In the genomic region with DNA sequence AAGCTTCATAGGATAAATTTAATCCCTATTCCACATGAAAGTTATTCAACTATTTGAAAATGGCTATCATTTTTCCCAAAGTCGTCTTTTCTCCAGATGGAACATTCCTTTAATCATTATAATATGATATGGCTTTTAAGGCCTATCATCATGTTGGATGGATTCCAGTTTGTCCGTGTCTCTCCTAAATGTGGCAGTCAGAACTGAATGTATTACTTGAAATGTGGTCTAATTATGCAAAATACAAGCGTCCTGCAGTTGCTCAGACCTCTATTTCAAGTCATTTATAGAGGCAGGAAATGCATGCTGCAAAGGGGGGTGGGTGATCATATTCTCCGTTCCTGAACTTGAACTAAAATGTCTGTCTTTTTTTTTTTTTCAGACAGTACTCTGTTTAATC, we compare ENCODE assay signal across 22 mouse cellular contexts.
DNase-seq lines count a peak whose midpoint lies in the region; ATAC-seq and TF ChIP-seq lines count a peak whose summit lies in the region.
"Had no signal": no experiment of that assay in that cellular context is flagged by ENCODE, and none has a peak within 500 bp of the region (broad histone marks: within the 10 kb centered on the region; RNA-seq: fewer than 3 reads in every experiment).

No protein-coding gene starts in this region.

- no peak for ATAC-seq in embryonic facial prominence, embryonic 14.5 days (ENCODE audit: low read depth)
- no peak for ATAC-seq in forebrain, embryonic 14.5 days
- ATAC-seq in forebrain, embryonic 16.5 days, result no peak
- ATAC-seq: activated CD4-positive, CD25-positive, alpha-beta regulatory T cell, adult 4 months; CD4-positive, CD25-positive, alpha-beta regulatory T cell, adult 4 months; Patski had no signal

- H3K4me3 ChIP-seq in embryonic facial prominence, embryonic 14.5 days (ENCODE audit: low read depth, low read length), result no peak overlapping the region
- H3K4me3 ChIP-seq in embryonic facial prominence, embryonic 10.5 days, result no peak overlapping the region
- no peak overlapping the region for H3K4me3 ChIP-seq in forebrain, embryonic 14.5 days (ENCODE audit: low read depth, low read length)
- no peak overlapping the region for H3K4me3 ChIP-seq in forebrain, embryonic 16.5 days (replicated peaks; ENCODE audit: low read length)

- no peaks in the 10 kb centered on the region for H3K9me3 ChIP-seq in embryonic facial prominence, embryonic 14.5 days (ENCODE audit: control insufficient read depth, low read length)
- H3K9me3 ChIP-seq in embryonic facial prominence, embryonic 10.5 days, result no peaks in the 10 kb centered on the region
- no peaks in the 10 kb centered on the region for H3K9me3 ChIP-seq in forebrain, embryonic 14.5 days (replicated peaks; ENCODE audit: control insufficient read depth, low read length)
- no peaks in the 10 kb centered on the region for H3K9me3 ChIP-seq in forebrain, embryonic 16.5 days (ENCODE audit: control insufficient read depth, low read length)

- peaks cover 19% of the 10 kb centered on the region for H3K4me1 ChIP-seq in embryonic facial prominence, embryonic 14.5 days (ENCODE audit: control insufficient read depth, insufficient read depth, low read length)
- H3K4me1 ChIP-seq in embryonic facial prominence, embryonic 10.5 days, result peaks cover 34% of the 10 kb centered on the region
- H3K4me1 ChIP-seq in forebrain, embryonic 14.5 days (ENCODE audit: control insufficient read depth, insufficient read depth, low read length), result peaks cover 15% of the 10 kb centered on the region; the same call in 1 of the 2 replicates
- peaks cover 22% of the 10 kb centered on the region for H3K4me1 ChIP-seq in forebrain, embryonic 16.5 days (replicated peaks; ENCODE audit: control insufficient read depth, insufficient read depth, low read length)

- peak; percentile 71 for DNase-seq in embryonic facial prominence, embryonic 14.5 days (ENCODE audit: low spot score)
- no peak for DNase-seq in embryonic facial prominence, embryonic 10.5 days (ENCODE audit: low spot score)
- DNase-seq in forebrain, embryonic 14.5 days (ENCODE audit: low spot score), result peak; percentile 27
- peak; percentile 63 for DNase-seq in brain, embryonic 14.5 days (ENCODE audit: low read depth)
- DNase-seq in kidney, postnatal 10 days, result no peak
- DNase-seq: adrenal gland, adult 2 months; adrenal gland, adult 8-10 months; adrenal gland, postnatal 10 days; adrenal gland, postnatal 14 days; adrenal gland, postnatal 25 days; adrenal gland, postnatal 36 days; B cell, adult 2 months; cerebellum, adult 11 months; cerebellum, adult 11-12 months; cerebellum, adult 18-20 months; cerebellum, adult 2 months had no signal

- H3K27ac ChIP-seq in embryonic facial prominence, embryonic 14.5 days (replicated peaks; ENCODE audit: low read depth, low read length), result no peak overlapping the region
- H3K27ac ChIP-seq in embryonic facial prominence, embryonic 10.5 days (replicated peaks), result no peak overlapping the region
- no peak overlapping the region for H3K27ac ChIP-seq in forebrain, embryonic 14.5 days (ENCODE audit: low read depth, low read length)
- no peak overlapping the region for H3K27ac ChIP-seq in forebrain, embryonic 16.5 days (ENCODE audit: low read length)

- no peak for TF ChIP-seq CTCF in brain, embryonic 14.5 days (IDR thresholded peaks at IDR 0.05; ENCODE audit: borderline replicate concordance, extremely low read depth, insufficient read depth, insufficient read length)

- no peaks in the 10 kb centered on the region for H3K27me3 ChIP-seq in embryonic facial prominence, embryonic 14.5 days (replicated peaks; ENCODE audit: control insufficient read depth, insufficient read depth, low read length)
- H3K27me3 ChIP-seq in embryonic facial prominence, embryonic 10.5 days (replicated peaks; ENCODE audit: low read depth, poor library complexity, severe bottlenecking), result 0 out of 2 replicates have a peak, but pooled peaks cover 3% of the 10 kb centered on the region
- 0 out of 2 replicates have a peak, but pooled peaks cover 3% of the 10 kb centered on the region for H3K27me3 ChIP-seq in forebrain, embryonic 14.5 days (replicated peaks; ENCODE audit: control insufficient read depth, insufficient read depth, low read length)
- 0 out of 2 replicates have a peak, but pooled peaks cover 2% of the 10 kb centered on the region for H3K27me3 ChIP-seq in forebrain, embryonic 16.5 days (replicated peaks; ENCODE audit: control insufficient read depth, insufficient read depth, low read length)
- H3K27me3 ChIP-seq: CH12.LX, Patski had no signal

- no peak for TF ChIP-seq POLR2A in brain, embryonic 14.5 days (IDR thresholded peaks at IDR 0.05; ENCODE audit: borderline replicate concordance, extremely low read depth, insufficient read depth, insufficient read length, poor library complexity, severe bottlenecking)

- no peak overlapping the region for H3K9ac ChIP-seq in embryonic facial prominence, embryonic 14.5 days (ENCODE audit: low read depth, low read length)
- no peak overlapping the region for H3K9ac ChIP-seq in forebrain, embryonic 14.5 days (ENCODE audit: low read length)
- no peak overlapping the region for H3K9ac ChIP-seq in forebrain, embryonic 16.5 days (replicated peaks; ENCODE audit: low read depth, low read length)

- WGBS in embryonic facial prominence, embryonic 14.5 days, result 26% methylated on average over 4 of the region's 4 CpGs
- WGBS in embryonic facial prominence, embryonic 10.5 days, result 68% methylated on average over 4 of the region's 4 CpGs
- WGBS in forebrain, embryonic 14.5 days, result 44% methylated on average over 4 of the region's 4 CpGs
- 29% methylated on average over 4 of the region's 4 CpGs for WGBS in forebrain, embryonic 16.5 days

- no peaks in the 10 kb centered on the region for H3K36me3 ChIP-seq in embryonic facial prominence, embryonic 14.5 days (ENCODE audit: control insufficient read depth, insufficient read depth, low read length)
- no peaks in the 10 kb centered on the region for H3K36me3 ChIP-seq in embryonic facial prominence, embryonic 10.5 days (replicated peaks)
- H3K36me3 ChIP-seq in forebrain, embryonic 14.5 days (ENCODE audit: control insufficient read depth, insufficient read depth, low read length), result no peaks in the 10 kb centered on the region
- H3K36me3 ChIP-seq in forebrain, embryonic 16.5 days (ENCODE audit: control insufficient read depth, insufficient read depth), result no peaks in the 10 kb centered on the region
- H3K36me3 ChIP-seq: G1E had no signal

- H3K4me2 ChIP-seq in embryonic facial prominence, embryonic 14.5 days (ENCODE audit: low read depth, low read length), result no peak overlapping the region
- no peak overlapping the region for H3K4me2 ChIP-seq in forebrain, embryonic 14.5 days (ENCODE audit: low read length)
- no peak overlapping the region for H3K4me2 ChIP-seq in forebrain, embryonic 16.5 days (ENCODE audit: low read length)

Comparison
In these comparisons a context has a peak if more than half of its experiments do, and no peak if none do; other contexts are left out.
1. DNase-seq: peak in embryonic facial prominence, embryonic 14.5 days (single experiment), forebrain, embryonic 14.5 days (single experiment) and brain, embryonic 14.5 days (single experiment); none in embryonic facial prominence, embryonic 10.5 days (single experiment) and kidney, postnatal 10 days (single experiment).